In the genomic region with DNA sequence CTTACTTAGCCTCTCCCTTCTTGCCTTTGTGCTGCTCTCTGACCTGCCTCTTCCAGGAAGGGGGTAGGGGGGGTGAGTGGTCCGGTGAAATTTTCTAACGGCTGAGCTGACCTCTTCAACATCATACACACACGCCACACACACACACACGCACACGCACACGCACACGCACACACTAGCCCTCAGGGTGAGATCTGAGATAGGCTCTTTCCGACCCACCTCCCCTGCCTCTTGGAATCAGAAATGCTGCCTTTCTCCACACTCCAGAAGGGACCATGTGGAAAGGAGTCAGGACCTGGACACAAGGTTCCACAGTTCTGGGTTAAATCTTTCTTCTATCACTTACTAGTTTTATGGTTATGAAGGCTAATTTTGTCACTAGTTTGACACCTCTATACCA, we compare ENCODE assay signal across 12 mouse cellular contexts. TPM values are rescaled to one million over a fixed set of nuclear protein-coding genes. Genes with fewer than 3 reads are reported as not detected.
DNase-seq lines count a peak whose midpoint lies in the region; ATAC-seq and TF ChIP-seq lines count a peak whose summit lies in the region.
"Had no signal": no experiment of that assay in that cellular context is flagged by ENCODE, and none has a peak within 500 bp of the region (broad histone marks: within the 10 kb centered on the region; RNA-seq: fewer than 3 reads in every experiment).

No protein-coding gene starts in this region.

- no peak for TF ChIP-seq POLR2A in heart, adult 2 months (IDR thresholded peaks at IDR 0.05; ENCODE audit: insufficient read depth, low read depth, low read length)
- no peak for TF ChIP-seq POLR2A in cerebellum, adult 2 months (IDR thresholded peaks at IDR 0.05; ENCODE audit: borderline replicate concordance, insufficient read depth, low read length)

- no peak overlapping the region for H3K9ac ChIP-seq in heart, embryonic 13.5 days
- no peak overlapping the region for H3K9ac ChIP-seq in heart, adult 2 months (ENCODE audit: low read depth, low read length)
- peak overlapping the region; percentile 72 for H3K9ac ChIP-seq in ES-E14 (ENCODE audit: insufficient read depth, low read depth, low read length, poor library complexity, severe bottlenecking)
- no peak overlapping the region for H3K9ac ChIP-seq in midbrain, embryonic 13.5 days (replicated peaks)

- H3K4me1 ChIP-seq in heart, embryonic 13.5 days = peaks cover 42% of the 10 kb centered on the region
- H3K4me1 ChIP-seq in heart, adult 2 months (ENCODE audit: control insufficient read depth, insufficient read depth, low read length) = peaks cover 6% of the 10 kb centered on the region
- peaks cover 20 to 31% of the 10 kb centered on the region in 2 experiments for H3K4me1 ChIP-seq in ES-E14 (ENCODE audit: control insufficient read depth in 2 of 2, insufficient read depth in 2 of 2, low read length in 2 of 2, poor library complexity in 1 of 2)
- H3K4me1 ChIP-seq in hindbrain, embryonic 10.5 days (replicated peaks) = peaks cover 58% of the 10 kb centered on the region
- peaks cover 32% of the 10 kb centered on the region for H3K4me1 ChIP-seq in midbrain, embryonic 13.5 days (replicated peaks)
- 0 out of 2 replicates have a peak, but pooled peaks cover 2% of the 10 kb centered on the region for H3K4me1 ChIP-seq in cerebellum, adult 2 months (ENCODE audit: control insufficient read depth, insufficient read depth, low read length)

- no peak for TF ChIP-seq CTCF in heart, adult 2 months (IDR thresholded peaks at IDR 0.05)
- TF ChIP-seq CTCF in cerebellum, adult 2 months (IDR thresholded peaks at IDR 0.05; ENCODE audit: borderline replicate concordance, insufficient read depth, low read depth, low read length) = no peak

- ATAC-seq in heart, embryonic 13.5 days (ENCODE audit: extremely low read depth, insufficient number of reproducible peaks, low FRiP score, low TSS enrichment) = no peak
- ATAC-seq in midbrain, embryonic 13.5 days = peak; percentile 34; the same call in 1 of the 2 replicates

- H3K9me3 ChIP-seq in heart, embryonic 13.5 days = no peaks in the 10 kb centered on the region
- H3K9me3 ChIP-seq in ES-E14 (ENCODE audit: control insufficient read depth, insufficient read depth, low read depth, low read length) = no peaks in the 10 kb centered on the region
- no peaks in the 10 kb centered on the region for H3K9me3 ChIP-seq in hindbrain, embryonic 10.5 days
- no peaks in the 10 kb centered on the region for H3K9me3 ChIP-seq in midbrain, embryonic 13.5 days

- peak overlapping the region; percentile 58; the same call in 1 of the 2 replicates for H3K4me2 ChIP-seq in heart, embryonic 13.5 days
- H3K4me2 ChIP-seq in midbrain, embryonic 13.5 days (replicated peaks) = peak overlapping the region; percentile 41; the same call in 1 of the 2 replicates

- intact Hi-C loops in heart, adult 2 months (cut with DNase I) = no loop called here

- H3K27me3 ChIP-seq in heart, embryonic 13.5 days (replicated peaks) = peaks cover 5% of the 10 kb centered on the region; the same call in 1 of the 2 replicates
- no peaks in the 10 kb centered on the region for H3K27me3 ChIP-seq in heart, adult 2 months (ENCODE audit: control insufficient read depth, insufficient read depth, low read length)
- H3K27me3 ChIP-seq in hindbrain, embryonic 10.5 days (ENCODE audit: insufficient read depth, poor library complexity, severe bottlenecking) = peaks cover 13% of the 10 kb centered on the region; the same call in 1 of the 2 replicates
- no peaks in the 10 kb centered on the region for H3K27me3 ChIP-seq in midbrain, embryonic 13.5 days
- no peaks in the 10 kb centered on the region for H3K27me3 ChIP-seq in cerebellum, adult 2 months (ENCODE audit: control insufficient read depth, insufficient read depth, low read length)

- in situ Hi-C loops in ES-E14 (cut with MboI; ENCODE audit: low sequenced_read_pairs in 2 of 2, unreplicated experiment in 2 of 2) = no loop called here

- no peak for DNase-seq in heart, adult 2 months
- DNase-seq in ES-E14 (ENCODE audit: low read depth, low spot score) (no peak), liver (no peak)
- peak; percentile 23 for DNase-seq in hindbrain, embryonic 10.5 days (ENCODE audit: low spot score)
- DNase-seq in left cerebral cortex, adult 11 months (ENCODE audit: low spot score) = no peak
- DNase-seq in cerebellum, adult 2 months = no peak
- DNase-seq: cerebellum, adult 9-10 months had no signal

- no peaks in the 10 kb centered on the region for H3K36me3 ChIP-seq in heart, embryonic 13.5 days
- no peaks in the 10 kb centered on the region for H3K36me3 ChIP-seq in heart, adult 2 months (ENCODE audit: control insufficient read depth, insufficient read depth, low read length)
- no peaks in the 10 kb centered on the region for H3K36me3 ChIP-seq in ES-E14 (ENCODE audit: control insufficient read depth, insufficient read depth, low read length, poor library complexity, severe bottlenecking)
- H3K36me3 ChIP-seq in hindbrain, embryonic 10.5 days = no peaks in the 10 kb centered on the region
- no peaks in the 10 kb centered on the region for H3K36me3 ChIP-seq in midbrain, embryonic 13.5 days

- TF ChIP-seq EP300 in heart, adult 2 months (IDR thresholded peaks at IDR 0.05; ENCODE audit: insufficient read depth, low read depth, low read length) = no peak

- 38% methylated on average over 8 of the region's 8 CpGs for WGBS in heart, embryonic 13.5 days
- WGBS in heart, adult 2 months = 42% methylated on average over 8 of the region's 8 CpGs
- 23% methylated on average over 8 of the region's 8 CpGs for WGBS in hindbrain, embryonic 10.5 days
- WGBS in midbrain, embryonic 13.5 days = 11% methylated on average over 8 of the region's 8 CpGs
- WGBS in cerebellum, adult 2 months = 36% methylated on average over 8 of the region's 8 CpGs

- no peak overlapping the region for H3K4me3 ChIP-seq in heart, embryonic 13.5 days
- no peak overlapping the region for H3K4me3 ChIP-seq in heart, adult 2 months
- peak overlapping the region; percentile 11 to 42 for H3K4me3 ChIP-seq in ES-E14 (ENCODE audit: insufficient read depth in 1 of 2, low read depth in 1 of 2, low read length in 2 of 2, poor library complexity in 1 of 2, severe bottlenecking in 1 of 2)
- peak overlapping the region; percentile 12; the same call in 1 of the 2 replicates for H3K4me3 ChIP-seq in hindbrain, embryonic 10.5 days
- H3K4me3 ChIP-seq in midbrain, embryonic 13.5 days (replicated peaks) = no peak overlapping the region
- H3K4me3 ChIP-seq in cerebellum, adult 2 months (replicated peaks; ENCODE audit: insufficient read depth, low read depth, low read length) = no peak overlapping the region

- no peaks in the 10 kb centered on the region for H3K79me2 ChIP-seq in heart, adult 2 months (replicated peaks; ENCODE audit: control insufficient read depth, insufficient read depth, low read length)

- peak overlapping the region; percentile 54 for H3K27ac ChIP-seq in heart, embryonic 13.5 days (replicated peaks)
- no peak overlapping the region for H3K27ac ChIP-seq in heart, adult 2 months
- peak overlapping the region; percentile 96 for H3K27ac ChIP-seq in ES-E14 (ENCODE audit: insufficient read depth, low read depth, low read length, poor library complexity, severe bottlenecking)
- peak overlapping the region; percentile 85 for H3K27ac ChIP-seq in hindbrain, embryonic 10.5 days
- no peak overlapping the region for H3K27ac ChIP-seq in midbrain, embryonic 13.5 days
- H3K27ac ChIP-seq in cerebellum, adult 2 months (ENCODE audit: insufficient read depth, low read length) = no peak overlapping the region

TF ChIP-seq in ES-E14, 5 proteins besides CTCF, POLR2A, EP300 and RAD21:
- no peak for TF ChIP-seq ZC3H11A (IDR thresholded peaks at IDR 0.05; ENCODE audit: borderline replicate concordance, low read depth, low read length)
- no peak for TF ChIP-seq CHD2 (IDR thresholded peaks at IDR 0.05; ENCODE audit: low read depth, low read length)
- no peak for TF ChIP-seq MAFK (IDR thresholded peaks at IDR 0.05; ENCODE audit: insufficient read depth, low read depth, low read length)
- TF ChIP-seq ZNF384 (IDR thresholded peaks at IDR 0.05; ENCODE audit: low read depth, low read length) = no peak
- TF ChIP-seq HCFC1 (IDR thresholded peaks at IDR 0.05; ENCODE audit: borderline replicate concordance, insufficient read depth, low read length) = no peak

RNA-seq across cellular contexts. Expression of a gene that starts 8.6 kb away (rescaled TPM):
- polyA plus RNA-seq in heart, embryonic 13.5 days (2015; fragmentation: Nextera tagmentation; extraction: Ambion mirVana) = 0.27 and 0.59 TPM in 2 replicates
- total RNA-seq in heart, adult 2 months (2021) = under 1 TPM; 0.41 to 0.63 TPM
- 0.91 and 1.2 TPM in 2 replicates for polyA plus RNA-seq in heart, adult 2 months (2012; rRNA removed)
- 51.7 and 107 TPM in 2 replicates for total RNA-seq in ES-E14 (2012; rRNA removed)
- 0.05 and 0.07 TPM in 2 replicates for polyA plus RNA-seq in hindbrain, embryonic 10.5 days (2016; fragmentation: Nextera tagmentation; extraction: Ambion mirVana)
- 0.17 and 0.20 TPM in 2 replicates for polyA plus RNA-seq in midbrain, embryonic 13.5 days (2015; fragmentation: Nextera tagmentation; extraction: Ambion mirVana)
- 0.13 and 0.29 TPM in 2 replicates for polyA plus RNA-seq in cerebellum, adult 2 months (2012; rRNA removed)
- total RNA-seq: hematopoietic stem cell, adult 5-6 weeks had no signal

RNA-seq across cellular contexts. Expression of a gene that starts 55.1 kb away (rescaled TPM):
- polyA plus RNA-seq in heart, embryonic 13.5 days (2015; fragmentation: Nextera tagmentation; extraction: Ambion mirVana) = not detected in 2 replicates
- total RNA-seq in heart, adult 2 months (2021) = not detected
- not detected in 2 replicates for polyA plus RNA-seq in heart, adult 2 months (2012; rRNA removed)
- not detected in 2 replicates for total RNA-seq in ES-E14 (2012; rRNA removed)
- not detected in 2 replicates for polyA plus RNA-seq in hindbrain, embryonic 10.5 days (2016; fragmentation: Nextera tagmentation; extraction: Ambion mirVana)
- polyA plus RNA-seq in midbrain, embryonic 13.5 days (2015; fragmentation: Nextera tagmentation; extraction: Ambion mirVana) = not detected in 2 replicates
- polyA plus RNA-seq in cerebellum, adult 2 months (2012; rRNA removed) = not detected in 2 replicates
- total RNA-seq: hematopoietic stem cell, adult 5-6 weeks; left cerebral cortex, adult 18-20 months had no signal
- polyA plus RNA-seq: frontal cortex, adult 2 months had no signal

Comparison
In these comparisons a context has a peak if more than half of its experiments do, and no peak if none do; other contexts are left out.
1. H3K27ac ChIP-seq: peak in heart, embryonic 13.5 days (single experiment), ES-E14 (single experiment) and hindbrain, embryonic 10.5 days (single experiment); none in heart, adult 2 months (single experiment), midbrain, embryonic 13.5 days (single experiment) and cerebellum, adult 2 months (single experiment).
2. H3K4me3 ChIP-seq: peak in ES-E14 (2 of 2) and hindbrain, embryonic 10.5 days (single experiment); none in heart, embryonic 13.5 days (single experiment), heart, adult 2 months (single experiment), midbrain, embryonic 13.5 days (single experiment) and cerebellum, adult 2 months (single experiment).